Mouse (Mus musculus): ENCODE measurements around the gene Icos.

The Icos gene

GRCm38 (mm10) chr1:60977641-60978040, at the start of gene Icos:
TSS of gene Icos (plus strand) at chr1:60977927.
- no peak for DNase-seq

- DNase-seq, result no peak
These were observed 48.7 kb upstream of the Icos start for GRCm38 (mm10) chr1:60929036-60929435.

- no peak for DNase-seq
These were observed 47.3 kb upstream of the Icos start for GRCm38 (mm10) chr1:60930397-60930796.

- no peak for DNase-seq
These were observed 41.7 kb upstream of the Icos start for GRCm38 (mm10) chr1:60935968-60936581.

- no peak for DNase-seq
These were observed 40.6 kb upstream of the Icos start for GRCm38 (mm10) chr1:60936963-60937711.

- DNase-seq, result no peak
These were observed 39.5 kb upstream of the Icos start for GRCm38 (mm10) chr1:60938256-60938655.

GRCm38 (mm10) chr1:60938974-60939373, 38.8 kb upstream of the Icos start:
- DNase-seq, result no peak

GRCm38 (mm10) chr1:60940023-60940422, 37.7 kb upstream of the Icos start:
- no peak for DNase-seq

- DNase-seq, result no peak
These were observed 37.1 kb upstream of the Icos start for GRCm38 (mm10) chr1:60940620-60941019.

- no peak for DNase-seq
These were observed 36.4 kb upstream of the Icos start for GRCm38 (mm10) chr1:60941056-60942048.

GRCm38 (mm10) chr1:60942921-60943320, 34.8 kb upstream of the Icos start:
- DNase-seq, result no peak

- no peak for DNase-seq
These were observed 31.9 kb upstream of the Icos start for GRCm38 (mm10) chr1:60945633-60946401.

- DNase-seq, result no peak
These were observed 29.6 kb upstream of the Icos start for GRCm38 (mm10) chr1:60948112-60948511.

GRCm38 (mm10) chr1:60952958-60953357, 24.8 kb upstream of the Icos start:
- no peak for DNase-seq

GRCm38 (mm10) chr1:60953686-60954085, 24.0 kb upstream of the Icos start:
- DNase-seq, result no peak

- DNase-seq, result no peak
These were observed 23.0 kb upstream of the Icos start for GRCm38 (mm10) chr1:60954759-60955158.

GRCm38 (mm10) chr1:60955186-60955585, 22.5 kb upstream of the Icos start:
- no peak for DNase-seq

GRCm38 (mm10) chr1:60956196-60956595, 21.5 kb upstream of the Icos start:
- DNase-seq, result no peak

- no peak for DNase-seq
These were observed 19.4 kb upstream of the Icos start for GRCm38 (mm10) chr1:60958287-60958686.

- no peak for DNase-seq
These were observed 18.5 kb upstream of the Icos start for GRCm38 (mm10) chr1:60959246-60959645.

GRCm38 (mm10) chr1:60960451-60960850, 17.3 kb upstream of the Icos start:
- DNase-seq, result peak; percentile 18

- peak; percentile 6 for DNase-seq
These were observed 16.6 kb upstream of the Icos start for GRCm38 (mm10) chr1:60961080-60961479.

GRCm38 (mm10) chr1:60962095-60962494, 15.6 kb upstream of the Icos start:
- DNase-seq, result no peak

Measured in kidney, adult 11 months (tissue).